Mouse (Mus musculus): ENCODE data around the gene Sumf1. TPM values are rescaled to one million over a fixed set of nuclear protein-coding genes. Genes with fewer than 3 reads are reported as not detected.

Gene Sumf1
- total and polyA plus RNA-seq, 3 experiments = 11.0 to 23.1 (median 14.9) TPM

GRCm38 (mm10) chr6:108064918-108065526 lies 120.4 kb downstream of the Sumf1 start, which contains the start of gene Setmar:
Gene Setmar (plus strand): TSS chr6:108065045.
- Histone ChIP-seq H3K27ac (ENCODE audit: insufficient read depth, low read depth) (no peak within 1 kb of the TSS), H3K27me3 (replicated peaks) (peaks cover 27% of the 10 kb centered on the region), H3K9me3 (replicated peaks; ENCODE audit: low read length) (no peaks in the 10 kb centered on the region), H3K4me1 (ENCODE audit: control insufficient read depth in 1 of 2, insufficient read depth in 2 of 2) (peaks cover 2 to 10% of the 10 kb centered on the region in 2 experiments), H3K9ac (ENCODE audit: insufficient read depth, low read depth) (peak within 1 kb of the TSS; percentile 65), H3K4me3 (replicated peaks in 1 of 3; ENCODE audit: low read depth in 2 of 3, low read length in 2 of 3, poor library complexity in 1 of 3) (peak within 1 kb of the TSS; percentile 53 to 58 (median 57)), H3K79me2 (replicated peaks; ENCODE audit: control insufficient read depth, extremely low read depth, insufficient read depth, poor library complexity, severe bottlenecking) (no peaks in the 10 kb centered on the region), H3K36me3 (replicated peaks in 1 of 2; ENCODE audit: control insufficient read depth in 1 of 2, insufficient read depth in 1 of 2, low read length in 1 of 2) (no peaks in the 10 kb centered on the region), H3K4me2 (ENCODE audit: insufficient read depth, low read depth, poor library complexity, severe bottlenecking) (peak within 1 kb of the TSS; percentile 86)
- DNase-seq (ENCODE audit: extremely low read depth) = peak; percentile 96
- in situ Hi-C loops (cut with MboI; ENCODE audit: low pct_ligation_motif_present, low pct_unique_long_range_greater_than_20kb, low sequenced_read_pairs) (loop anchor here (25.0 kb wide), 2 partner anchors 672 to 1253 kb away; partner anchors contain the start of gene Crbn), dilution Hi-C loops (cut with MboI; ENCODE audit: extremely low pct_ligation_motif_present, extremely low pct_unique_long_range_greater_than_20kb, low sequenced_read_pairs) (no loop called here)
- TF ChIP-seq SMC3 (IDR thresholded peaks at IDR 0.05; ENCODE audit: low read depth, low read length) (no peak), CTCF (conservative IDR thresholded peaks at IDR 0.05 in 1 of 2, IDR thresholded peaks at IDR 0.05 in 1 of 2; ENCODE audit: low read depth in 2 of 2, low read length in 2 of 2) (no peak), UBTF (IDR thresholded peaks at IDR 0.05; ENCODE audit: low read depth, low read length) (no peak), JUND (conservative IDR thresholded peaks at IDR 0.05; ENCODE audit: low read depth, low read length) (no peak), JUN (IDR thresholded peaks at IDR 0.05; ENCODE audit: insufficient read depth, low read depth, low read length) (no peak), IRF4 (IDR thresholded peaks at IDR 0.05; ENCODE audit: low read depth, low read length) (peak; percentile 34), MAX (IDR thresholded peaks at IDR 0.05; ENCODE audit: low read length) (no peak; the same call in none of the 2 replicates), RAD21 (IDR thresholded peaks at IDR 0.05; ENCODE audit: low read depth, low read length) (no peak), ETS1 (conservative IDR thresholded peaks at IDR 0.05; ENCODE audit: low read depth, low read length) (no peak), NRF1 (IDR thresholded peaks at IDR 0.05; ENCODE audit: low read depth, low read length) (no peak), ZMIZ1 (IDR thresholded peaks at IDR 0.05; ENCODE audit: low read depth, low read length) (peak; percentile 58; the same call in 1 of the 2 replicates), POLR2A (IDR thresholded peaks at IDR 0.05; ENCODE audit: low read depth, low read length) (peak; percentile 77), TBP (conservative IDR thresholded peaks at IDR 0.05; ENCODE audit: low read depth, low read length) (peak; percentile 91), E2F4 (IDR thresholded peaks at IDR 0.05; ENCODE audit: insufficient replicate concordance, low read depth, low read length) (no peak), CHD1 (IDR thresholded peaks at IDR 0.05; ENCODE audit: low read depth, low read length) (no peak), BHLHE40 (IDR thresholded peaks at IDR 0.05; ENCODE audit: low read depth, low read length) (peak; percentile 63), NELFE (IDR thresholded peaks at IDR 0.05; ENCODE audit: low read depth, low read length) (peak; percentile 71), POLR2AphosphoS2 (IDR thresholded peaks at IDR 0.05; ENCODE audit: low read depth, low read length) (no peak), HCFC1 (IDR thresholded peaks at IDR 0.05; ENCODE audit: low read depth, low read length) (peak; percentile 100), GABPA (IDR thresholded peaks at IDR 0.05; ENCODE audit: insufficient replicate concordance, low read depth, low read length) (peak; percentile 59; the same call in 1 of the 2 replicates), PAX5 (IDR thresholded peaks at IDR 0.05; ENCODE audit: low read length) (no peak), MEF2A (IDR thresholded peaks at IDR 0.05; ENCODE audit: borderline replicate concordance, low read depth, low read length) (0 out of 2 replicates have a peak, but pooled peaks have one; percentile 49), ELF1 (IDR thresholded peaks at IDR 0.05; ENCODE audit: low read depth, low read length) (peak; percentile 71), USF1 (IDR thresholded peaks at IDR 0.05; ENCODE audit: low read depth, low read length) (no peak), ZKSCAN1 (IDR thresholded peaks at IDR 0.05; ENCODE audit: borderline replicate concordance, low read depth, low read length) (no peak), EP300 (IDR thresholded peaks at IDR 0.05; ENCODE audit: low read length) (no peak), SIN3A (IDR thresholded peaks at IDR 0.05; ENCODE audit: low read length) (peak; percentile 68), MXI1 (IDR thresholded peaks at IDR 0.05; ENCODE audit: low read depth, low read length) (no peak; the same call in 1 of the 2 replicates), RCOR1 (conservative IDR thresholded peaks at IDR 0.05; ENCODE audit: low read depth, low read length) (no peak), ZNF384 (IDR thresholded peaks at IDR 0.05; ENCODE audit: low read depth, low read length) (0 out of 2 replicates have a peak, but pooled peaks have one; percentile 5), TCF12 (IDR thresholded peaks at IDR 0.05; ENCODE audit: low read depth, low read length) (peak; percentile 75), MAZ (IDR thresholded peaks at IDR 0.05; ENCODE audit: low read depth, low read length) (peak; percentile 75; the same call in 1 of the 2 replicates), MAFK (IDR thresholded peaks at IDR 0.05; ENCODE audit: insufficient replicate concordance, low read length) (no peak), KAT2A (IDR thresholded peaks at IDR 0.05; ENCODE audit: insufficient replicate concordance, low read length) (peak; percentile 95; the same call in 1 of the 2 replicates), CHD2 (IDR thresholded peaks at IDR 0.05; ENCODE audit: low read length) (peak; percentile 62), MYC (IDR thresholded peaks at IDR 0.05; ENCODE audit: low read depth, low read length) (peak; percentile 66; the same call in 1 of the 2 replicates), USF2 (conservative IDR thresholded peaks at IDR 0.05; ENCODE audit: low read depth, low read length) (no peak), ZC3H11A (IDR thresholded peaks at IDR 0.05; ENCODE audit: low read depth, low read length) (no peak)

All from CH12.LX (cell line).